Mouse (Mus musculus) CH12.LX (cell line): Measurements from ENCODE around the gene Olfr1151. TPM values are rescaled to one million over a fixed set of nuclear protein-coding genes. Genes with fewer than 3 reads are reported as not detected.

ENCODE experiments used
- DNase-seq: peaks from one replicate; pipeline ENCODE4 v3.0.0-alpha.2; 2013; ENCODE audit errors: extremely low read depth
- H3K27ac ChIP-seq: 2 replicates; pipeline ENCODE4 v1.5.1; 2012; ENCODE audit warnings: low read depth, mild to moderate bottlenecking, control low read depth, moderate library complexity; ENCODE audit not compliant: insufficient read depth
- H3K27me3 ChIP-seq: replicated peaks from 2 replicates; pipeline ENCODE3; 2012; ENCODE audit warnings: inconsistent platforms
- H3K36me3 ChIP-seq, 2 experiments: replicated peaks in 1 of 2; 2 replicates each; pipeline versions ENCODE3 to v1.6.1; 2012; ENCODE audit warnings: inconsistent platforms in 1 of 2, low read length in 1 of 2, mild to moderate bottlenecking in 1 of 2, mixed read lengths in 1 of 2, moderate library complexity in 1 of 2; ENCODE audit not compliant: control insufficient read depth in 1 of 2, insufficient read depth in 1 of 2
- H3K4me1 ChIP-seq, 2 experiments: 2 replicates each; pipeline ENCODE4 v1.6.1; 2012; ENCODE audit warnings: inconsistent platforms in 1 of 2, moderate library complexity in 1 of 2; ENCODE audit not compliant: insufficient read depth in 2 of 2, control insufficient read depth in 1 of 2
- H3K4me2 ChIP-seq: 2 replicates; pipeline ENCODE4 v1.6.1; 2012; ENCODE audit warnings: low read depth, mild to moderate bottlenecking, control low read depth; ENCODE audit not compliant: poor library complexity, insufficient read depth, severe bottlenecking
- H3K4me3 ChIP-seq, 3 experiments: fragments of 150-350 bp in 1 of 3; sonication (generic) in 1 of 3; replicated peaks in 1 of 3; 2 replicates each; pipeline versions ENCODE3 to v1.5.1; 2011 to 2012; ENCODE audit warnings: low read depth in 2 of 3, low read length in 2 of 3, mild to moderate bottlenecking in 2 of 3, moderate library complexity in 2 of 3, control low read depth in 1 of 3, improper control_type of control experiment in 1 of 3, inconsistent platforms in 1 of 3, mixed read lengths in 1 of 3; ENCODE audit not compliant: poor library complexity in 1 of 3
- H3K79me2 ChIP-seq: replicated peaks from 2 replicates; pipeline ENCODE4 v1.6.1; 2012; ENCODE audit warnings: mild to moderate bottlenecking, moderate library complexity; ENCODE audit not compliant: control insufficient read depth, poor library complexity, insufficient read depth, severe bottlenecking; ENCODE audit errors: extremely low read depth
- H3K9ac ChIP-seq: 2 replicates; pipeline ENCODE4 v1.6.1; 2012; ENCODE audit warnings: low read depth, mild to moderate bottlenecking, control low read depth, moderate library complexity; ENCODE audit not compliant: insufficient read depth
- H3K9me3 ChIP-seq: replicated peaks from 2 replicates; pipeline ENCODE3; 2012; ENCODE audit warnings: low read length, inconsistent platforms, mixed read lengths
- BHLHE40 ChIP-seq: IDR thresholded peaks from 2 replicates; pipeline ENCODE4 v1.6.1; 2011; ENCODE audit warnings: mild to moderate bottlenecking, low read depth, low read length, improper control_type of control experiment
- CHD2 ChIP-seq: IDR thresholded peaks from 2 replicates; pipeline ENCODE4 v1.6.1; 2011; ENCODE audit warnings: low read length, improper control_type of control experiment
- E2F4 ChIP-seq: IDR thresholded peaks from 2 replicates; pipeline ENCODE4 v1.6.1; 2011; ENCODE audit warnings: low read depth, low read length, improper control_type of control experiment; ENCODE audit not compliant: insufficient replicate concordance
- ELF1 ChIP-seq: IDR thresholded peaks from 2 replicates; pipeline ENCODE4 v1.6.1; 2014; ENCODE audit warnings: low read depth, mild to moderate bottlenecking, inconsistent platforms, low read length, improper control_type of control experiment
- EP300 ChIP-seq: IDR thresholded peaks from 2 replicates; pipeline ENCODE4 v1.6.1; 2011; ENCODE audit warnings: low read length, improper control_type of control experiment
- ETS1 ChIP-seq: conservative IDR thresholded peaks from 2 replicates; pipeline ENCODE4 v1.6.1; 2012; ENCODE audit warnings: low read depth, mild to moderate bottlenecking, inconsistent platforms, low read length, improper control_type of control experiment, moderate library complexity
- HCFC1 ChIP-seq: IDR thresholded peaks from 2 replicates; pipeline ENCODE4 v1.6.1; 2012; ENCODE audit warnings: low read depth, mild to moderate bottlenecking, inconsistent platforms, low read length, improper control_type of control experiment
- IRF4 ChIP-seq: IDR thresholded peaks from 2 replicates; pipeline ENCODE4 v1.6.1; 2014; ENCODE audit warnings: low read depth, mild to moderate bottlenecking, inconsistent platforms, low read length, improper control_type of control experiment
- JUND ChIP-seq: conservative IDR thresholded peaks from 2 replicates; pipeline ENCODE4 v1.6.1; 2011; ENCODE audit warnings: low read depth, low read length, improper control_type of control experiment
- KAT2A ChIP-seq: IDR thresholded peaks from 2 replicates; pipeline ENCODE4 v1.6.1; 2012; ENCODE audit warnings: low read length, improper control_type of control experiment, inconsistent platforms; ENCODE audit not compliant: insufficient replicate concordance
- MAFK ChIP-seq: IDR thresholded peaks from 2 replicates; pipeline ENCODE4 v1.6.1; 2011; ENCODE audit warnings: low read length, improper control_type of control experiment; ENCODE audit not compliant: insufficient replicate concordance
- MAZ ChIP-seq: IDR thresholded peaks from 2 replicates; pipeline ENCODE4 v1.6.1; 2012; ENCODE audit warnings: low read depth, mild to moderate bottlenecking, inconsistent platforms, low read length, improper control_type of control experiment, moderate library complexity
- MXI1 ChIP-seq: IDR thresholded peaks from 2 replicates; pipeline ENCODE4 v1.6.1; 2011; ENCODE audit warnings: mild to moderate bottlenecking, low read depth, low read length, improper control_type of control experiment
- MYC ChIP-seq: IDR thresholded peaks from 2 replicates; pipeline ENCODE4 v1.6.1; 2011; ENCODE audit warnings: low read depth, mild to moderate bottlenecking, improper control_type of control experiment, low read length
- NELFE ChIP-seq: IDR thresholded peaks from 2 replicates; pipeline ENCODE4 v1.6.1; 2011; ENCODE audit warnings: low read depth, low read length, improper control_type of control experiment
- NRF1 ChIP-seq: IDR thresholded peaks from 2 replicates; pipeline ENCODE4 v1.6.1; 2014; ENCODE audit warnings: low read depth, mild to moderate bottlenecking, inconsistent platforms, low read length, improper control_type of control experiment, moderate library complexity
- POLR2A ChIP-seq: IDR thresholded peaks from 2 replicates; pipeline ENCODE4 v1.6.1; 2011; ENCODE audit warnings: low read depth, mild to moderate bottlenecking, improper control_type of control experiment, low read length
- RCOR1 ChIP-seq: conservative IDR thresholded peaks from 2 replicates; pipeline ENCODE4 v1.6.1; 2012; ENCODE audit warnings: low read depth, mild to moderate bottlenecking, inconsistent platforms, low read length, improper control_type of control experiment
- SIN3A ChIP-seq: IDR thresholded peaks from 2 replicates; pipeline ENCODE4 v1.6.1; 2012; ENCODE audit warnings: low read length, improper control_type of control experiment, inconsistent platforms
- SMC3 ChIP-seq: IDR thresholded peaks from 2 replicates; pipeline ENCODE4 v1.6.1; 2011; ENCODE audit warnings: low read depth, low read length, improper control_type of control experiment
- TBP ChIP-seq: conservative IDR thresholded peaks from 2 replicates; pipeline ENCODE4 v1.6.1; 2011; ENCODE audit warnings: low read depth, low read length, improper control_type of control experiment
- TCF12 ChIP-seq: IDR thresholded peaks from 2 replicates; pipeline ENCODE4 v1.6.1; 2014; ENCODE audit warnings: low read depth, mild to moderate bottlenecking, inconsistent platforms, low read length, improper control_type of control experiment
- USF1 ChIP-seq: IDR thresholded peaks from 2 replicates; pipeline ENCODE4 v1.6.1; 2014; ENCODE audit warnings: low read depth, mild to moderate bottlenecking, inconsistent platforms, low read length, improper control_type of control experiment
- ZKSCAN1 ChIP-seq: IDR thresholded peaks from 2 replicates; pipeline ENCODE4 v1.6.1; 2012; ENCODE audit warnings: low read depth, inconsistent platforms, low read length, improper control_type of control experiment, borderline replicate concordance
- ZMIZ1 ChIP-seq: IDR thresholded peaks from 2 replicates; pipeline ENCODE4 v1.6.1; 2012; ENCODE audit warnings: low read depth, mild to moderate bottlenecking, inconsistent platforms, low read length, improper control_type of control experiment
- dilution Hi-C: fragments of 300-500 bp; cut with MboI; formaldehyde crosslinking; loops from 2 replicates; pipeline ENCODE4 v1.14.3; 2020; ENCODE audit warnings: low sequenced_read_pairs; ENCODE audit not compliant: extremely low pct_unique_long_range_greater_than_20kb, extremely low pct_ligation_motif_present
- in situ Hi-C: fragments of 300-500 bp; cut with MboI; formaldehyde crosslinking; loops from 3 replicates; pipeline ENCODE4 v1.14.3; 2019; ENCODE audit warnings: low sequenced_read_pairs, low pct_ligation_motif_present, low pct_unique_long_range_greater_than_20kb, mixed read lengths
- polyA plus RNA-seq: library from polyadenylated mRNA; unstranded; fragments of >175 nt; gene quantifications from 2 replicates; pipeline ENCODE4 v1.2.1, GENCODE M21; 2012; ENCODE audit warnings: low read depth; ENCODE audit not compliant: insufficient read length
- total RNA-seq, 2 experiments: library from RNA; depleted of rRNA; stranded (reverse); fragments of 300-350 nt in 1 of 2; fragments of >200 nt in 1 of 2; gene quantifications; 2 replicates each; pipeline ENCODE4 v1.2.3; 2012 to 2014

The Olfr1151 gene
- not detected in 2 replicates for total RNA-seq (2012; rRNA removed)
- not detected in 2 replicates for total RNA-seq (2014; rRNA removed)
- not detected in 2 replicates for polyA plus RNA-seq

- Histone ChIP-seq H3K9me3 (peaks cover 11% of the 10 kb centered on the region), H3K36me3 (no peaks in the 10 kb centered on the region), H3K4me3 (no peak within 1 kb of the TSS), H3K27me3 (no peaks in the 10 kb centered on the region), H3K4me2 (no peak within 1 kb of the TSS), H3K9ac (no peak within 1 kb of the TSS), H3K79me2 (no peaks in the 10 kb centered on the region), H3K4me1 (no peaks in the 10 kb centered on the region), H3K27ac (no peak within 1 kb of the TSS)
- DNase-seq: no peak
- no peak for TF ChIP-seq ETS1
- TF ChIP-seq ELF1: no peak
- no peak for TF ChIP-seq MAFK
- no peak for TF ChIP-seq NELFE
- TF ChIP-seq RCOR1: no peak
- no peak for TF ChIP-seq NRF1
- TF ChIP-seq CHD2: no peak
- TF ChIP-seq SIN3A: no peak
- no peak for TF ChIP-seq KAT2A
- no peak for TF ChIP-seq TCF12
- no peak for TF ChIP-seq TBP
- no peak for TF ChIP-seq IRF4
- dilution Hi-C loops: no loop called here
- in situ Hi-C loops: no loop called here
Measured at GRCm38 (mm10) chr2:87855562-87855961, at the start of gene Olfr1151. TSS of gene Olfr1151 (plus strand) at chr2:87855862.

GRCm38 (mm10) chr2:87809522-87809921 lies 46.1 kb upstream of the Olfr1151 start, which contains the start of gene Olfr1145:
TSS of gene Olfr1145 (plus strand) at chr2:87809822.
- no peaks in the 10 kb centered on the region for H3K36me3 ChIP-seq
- peaks cover 10% of the 10 kb centered on the region for H3K9me3 ChIP-seq
- H3K4me3 ChIP-seq: no peak within 1 kb of the TSS
- dilution Hi-C loops: no loop called here
- H3K4me2 ChIP-seq: no peak within 1 kb of the TSS
- no peaks in the 10 kb centered on the region for H3K79me2 ChIP-seq
- H3K27ac ChIP-seq: no peak within 1 kb of the TSS
- in situ Hi-C loops: no loop called here
- no peak within 1 kb of the TSS for H3K9ac ChIP-seq
- no peak for DNase-seq
- no peaks in the 10 kb centered on the region for H3K27me3 ChIP-seq
- H3K4me1 ChIP-seq: no peaks in the 10 kb centered on the region
- TF ChIP-seq USF1: no peak
- TF ChIP-seq KAT2A: no peak
- no peak for TF ChIP-seq POLR2A
- no peak for TF ChIP-seq TCF12
- no peak for TF ChIP-seq IRF4
- no peak for TF ChIP-seq JUND
- no peak for TF ChIP-seq MYC
- TF ChIP-seq E2F4: no peak
- TF ChIP-seq EP300: no peak
- TF ChIP-seq BHLHE40: no peak
- no peak for TF ChIP-seq SMC3
- no peak for TF ChIP-seq NRF1
- no peak for TF ChIP-seq TBP
- TF ChIP-seq HCFC1: no peak
- TF ChIP-seq ZKSCAN1: no peak
- TF ChIP-seq ZMIZ1: no peak
- TF ChIP-seq MAZ: no peak
- no peak for TF ChIP-seq MXI1
- TF ChIP-seq CHD2: no peak
- TF ChIP-seq MAFK: no peak
